Mouse (Mus musculus) left cerebral cortex, postnatal 25 days (tissue): ENCODE measurements around the gene March10. TPM values are rescaled to one million over a fixed set of nuclear protein-coding genes. Genes with fewer than 3 reads are reported as not detected.
A peak's percentile ranks its signal among the peaks of the same experiment; 100 is the strongest.

Experiments used
- DNase-seq, 2 experiments: peaks; one replicate each; pipeline ENCODE4 v3.0.0; 2022; ENCODE audit warnings: low spot score in 2 of 2, mixed read lengths in 1 of 2
- intact Hi-C: fragments of 180-260 bp; cut with DNase I; formaldehyde crosslinking; loops from one replicate; pipeline ENCODE4 v1.15.1; 2025
- total RNA-seq, 2 experiments: library from RNA; stranded (reverse); gene quantifications; 2 replicates each; pipeline ENCODE4 v1.2.3; 2021

The March10 gene
- total RNA-seq, 2 experiments from 2014 or later = 1.7 to 2.8 TPM

GRCm38 (mm10) chr11:105331129-105331528 is 125.4 kb downstream of the March10 start:
- intact Hi-C loops = no loop called here
- DNase-seq = no peak

- intact Hi-C loops = no loop called here
- peak in 1 of 2 experiments; percentile 49 for DNase-seq
Measured at GRCm38 (mm10) chr11:105329962-105330361, 126.6 kb downstream of the March10 start.

- intact Hi-C loops = no loop called here
- no peak for DNase-seq
Measured at GRCm38 (mm10) chr11:105327101-105327500, 129.4 kb downstream of the March10 start.

GRCm38 (mm10) chr11:105323530-105323929 is 133.0 kb downstream of the March10 start:
- intact Hi-C loops = no loop called here

GRCm38 (mm10) chr11:105321090-105321489 is 135.4 kb downstream of the March10 start:
- no peak for DNase-seq

More at GRCm38 (mm10) chr11:105323530-105323929, 133.0 kb downstream of the March10 start:
- no peak for DNase-seq

GRCm38 (mm10) chr11:105317769-105318168 is 138.8 kb downstream of the March10 start:
- DNase-seq = no peak

More at GRCm38 (mm10) chr11:105321090-105321489, 135.4 kb downstream of the March10 start:
- intact Hi-C loops = no loop called here

GRCm38 (mm10) chr11:105316121-105316520 is 140.4 kb downstream of the March10 start:
- no peak for DNase-seq
- intact Hi-C loops = no loop called here

More at GRCm38 (mm10) chr11:105317769-105318168, 138.8 kb downstream of the March10 start:
- intact Hi-C loops = no loop called here

GRCm38 (mm10) chr11:105315296-105315695 is 141.2 kb downstream of the March10 start:
- intact Hi-C loops = no loop called here
- no peak for DNase-seq

- intact Hi-C loops = no loop called here
- peak in 1 of 2 experiments; percentile 17 for DNase-seq
Measured at GRCm38 (mm10) chr11:105313633-105314014, 142.9 kb downstream of the March10 start.

- DNase-seq = peak; percentile 13 to 34
- intact Hi-C loops = no loop called here
Measured at GRCm38 (mm10) chr11:105312972-105313632, 143.4 kb downstream of the March10 start.

- DNase-seq = peak; percentile 23 to 71
- intact Hi-C loops = no loop called here
Measured at GRCm38 (mm10) chr11:105312311-105312942, 144.1 kb downstream of the March10 start.

- intact Hi-C loops = no loop called here
- DNase-seq = peak; percentile 16 to 63
Measured at GRCm38 (mm10) chr11:105311291-105311975, 145.1 kb downstream of the March10 start.

Other genes starting within 250 kb of the March10 start
- gene Mrc2, start 164.1 kb downstream of the March10 start, total RNA-seq = 1 to 10 TPM; 5.7 to 9.1 TPM
- 100 to 1,000 TPM; 227 to 231 TPM for gene Tanc2, start 133.3 kb upstream of the March10 start, total RNA-seq